Mouse (Mus musculus) kidney, embryonic 14.5 days (tissue): Measurements from ENCODE around the gene Tmem40. TPM values are rescaled to one million over a fixed set of nuclear protein-coding genes. Genes with fewer than 3 reads are reported as not detected.

Experiments
- ATAC-seq: fragments of 200-750 bp; cut with Nextera tagmentation; 2 replicates; pipeline ENCODE4 v1.8.0; 2017; ENCODE audit warnings: moderate number of reproducible peaks, mild to moderate bottlenecking, moderate TSS enrichment, moderate library complexity; ENCODE audit not compliant: low FRiP score, low TSS enrichment
- H3K27ac ChIP-seq: fragments of 300-500 bp; sonication (generic); 2 replicates; pipeline ENCODE4 v1.5.1; 2014; ENCODE audit warnings: low read depth, mild to moderate bottlenecking, low read length, moderate library complexity, mixed read lengths
- H3K27me3 ChIP-seq: fragments of 300-500 bp; sonication (generic); 2 replicates; pipeline ENCODE4 v1.6.1; 2014; ENCODE audit warnings: mild to moderate bottlenecking, low read length; ENCODE audit not compliant: control insufficient read depth, insufficient read depth
- H3K36me3 ChIP-seq: fragments of 300-500 bp; sonication (generic); 2 replicates; pipeline ENCODE4 v1.6.1; 2014; ENCODE audit warnings: low read length, mixed read lengths; ENCODE audit not compliant: control insufficient read depth, insufficient read depth
- H3K4me1 ChIP-seq: fragments of 300-500 bp; sonication (generic); 2 replicates; pipeline ENCODE4 v1.6.1; 2014; ENCODE audit warnings: low read length, mixed read lengths; ENCODE audit not compliant: control insufficient read depth, insufficient read depth
- H3K4me2 ChIP-seq: fragments of 300-500 bp; sonication (generic); replicated peaks from 2 replicates; pipeline ENCODE4 v1.6.1; 2014; ENCODE audit warnings: low read depth, mild to moderate bottlenecking, low read length
- H3K4me3 ChIP-seq: fragments of 300-500 bp; sonication (generic); 2 replicates; pipeline ENCODE4 v1.5.1; 2014; ENCODE audit warnings: mild to moderate bottlenecking, low read length
- H3K9ac ChIP-seq: fragments of 300-500 bp; sonication (generic); 2 replicates; pipeline ENCODE4 v1.6.1; 2014; ENCODE audit warnings: low read depth, mild to moderate bottlenecking, low read length, moderate library complexity
- H3K9me3 ChIP-seq: fragments of 300-500 bp; sonication (generic); 2 replicates; pipeline ENCODE4 v1.6.1; 2016; ENCODE audit warnings: low read length; ENCODE audit not compliant: control insufficient read depth
- WGBS: fragments of 180-500 bp; shearing (Covaris S2); extraction: QIAGEN DNeasy Blood & Tissue Kit; methylation state at CpG from one replicate; pipeline ENCODE4 v1.1.7; 2014; 5-methylcytosine and 5-hydroxymethylcytosine counted together
- polyA plus RNA-seq: library from polyadenylated mRNA; unstranded; fragments of >200 nt; fragmentation: Nextera tagmentation; extraction: Ambion mirVana; gene quantifications from 2 replicates; pipeline ENCODE4 v1.2.1, GENCODE M21; 2014

Tmem40 gene
- polyA plus RNA-seq, result 1.4 and 1.8 TPM in 2 replicates

DNA sequence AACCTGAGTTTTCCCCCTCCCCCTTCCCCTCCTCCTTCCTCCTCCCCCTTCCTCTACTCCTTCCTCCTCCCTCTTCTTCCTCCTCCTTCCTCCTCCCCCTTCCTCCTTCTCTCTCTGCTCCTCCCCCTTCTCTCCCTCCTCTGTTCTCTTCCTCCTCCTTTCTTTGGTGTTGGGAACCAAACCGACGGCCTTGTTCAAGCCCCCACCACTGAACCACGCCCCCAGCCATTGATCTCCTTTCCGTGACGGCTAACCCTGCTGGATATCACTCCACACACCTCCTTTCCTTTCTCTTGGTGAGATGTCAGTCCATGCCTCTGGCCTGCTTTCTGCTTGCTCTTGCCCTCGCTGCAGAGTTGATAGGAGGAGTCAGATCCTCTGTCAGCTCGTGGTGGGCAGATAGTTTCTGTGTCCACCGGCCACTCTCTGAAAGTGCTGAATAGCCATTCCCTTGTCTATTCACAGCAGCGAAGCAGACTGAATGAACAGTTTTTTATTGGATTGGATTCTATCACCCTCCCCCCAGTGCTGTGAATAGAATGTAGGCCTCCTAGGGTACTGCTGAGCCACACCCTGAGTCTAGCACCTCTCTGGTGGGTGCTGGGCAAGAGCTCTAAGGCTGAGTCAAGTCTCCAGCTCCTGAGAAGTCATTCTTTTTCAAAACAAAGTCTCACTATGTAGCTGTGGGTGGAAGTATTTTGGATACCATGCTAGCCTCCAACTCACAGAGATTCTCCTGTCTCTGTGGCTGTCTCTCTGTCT is at the start of gene Tmem40:
TSS of gene Tmem40 (minus strand) at position 416 of the 762 bp plus-strand sequence.
- Histone ChIP-seq H3K4me3 (no peak within 1 kb of the TSS), H3K4me1 (peaks cover 18% of the 10 kb centered on the region), H3K27me3 (no peaks in the 10 kb centered on the region), H3K9me3 (no peaks in the 10 kb centered on the region), H3K9ac (no peak within 1 kb of the TSS), H3K27ac (peak within 1 kb of the TSS; percentile 21), H3K36me3 (no peaks in the 10 kb centered on the region), H3K4me2 (peak within 1 kb of the TSS; percentile 28)
- peak; percentile 58 for ATAC-seq
- 3% methylated on average over 9 of the region's 9 CpGs for WGBS

DNA sequence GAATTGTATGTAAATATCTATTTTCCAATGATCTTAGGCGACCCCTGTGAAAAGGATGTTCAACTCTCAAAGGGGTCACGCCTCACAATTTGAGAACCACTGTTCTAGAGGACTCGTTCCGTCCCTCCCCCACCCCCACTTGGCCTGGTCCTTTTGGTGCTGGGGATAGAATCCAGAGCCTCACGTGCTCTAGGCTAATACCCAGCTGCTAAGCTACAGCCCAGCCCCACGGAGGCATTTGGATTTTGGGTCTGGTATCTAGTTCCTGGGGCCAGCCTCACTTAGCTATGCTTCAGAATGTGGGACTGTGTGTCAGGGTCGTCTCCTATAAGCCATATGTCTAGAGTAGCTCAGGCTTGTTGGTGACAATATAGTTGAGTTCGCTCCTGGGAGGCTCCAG is 49.4 kb upstream of the Tmem40 start:
- H3K36me3 ChIP-seq, result peaks cover 9% of the 10 kb centered on the region
- H3K4me1 ChIP-seq, result peaks cover 8% of the 10 kb centered on the region
- no peaks in the 10 kb centered on the region for H3K9me3 ChIP-seq
- WGBS, result 75% methylated on average over 8 of the region's 8 CpGs
- no peaks in the 10 kb centered on the region for H3K27me3 ChIP-seq
- H3K9ac ChIP-seq, result no peak overlapping the region
- no peak overlapping the region for H3K27ac ChIP-seq
- H3K4me3 ChIP-seq, result no peak overlapping the region
- no peak overlapping the region for H3K4me2 ChIP-seq
- ATAC-seq, result no peak

DNA sequence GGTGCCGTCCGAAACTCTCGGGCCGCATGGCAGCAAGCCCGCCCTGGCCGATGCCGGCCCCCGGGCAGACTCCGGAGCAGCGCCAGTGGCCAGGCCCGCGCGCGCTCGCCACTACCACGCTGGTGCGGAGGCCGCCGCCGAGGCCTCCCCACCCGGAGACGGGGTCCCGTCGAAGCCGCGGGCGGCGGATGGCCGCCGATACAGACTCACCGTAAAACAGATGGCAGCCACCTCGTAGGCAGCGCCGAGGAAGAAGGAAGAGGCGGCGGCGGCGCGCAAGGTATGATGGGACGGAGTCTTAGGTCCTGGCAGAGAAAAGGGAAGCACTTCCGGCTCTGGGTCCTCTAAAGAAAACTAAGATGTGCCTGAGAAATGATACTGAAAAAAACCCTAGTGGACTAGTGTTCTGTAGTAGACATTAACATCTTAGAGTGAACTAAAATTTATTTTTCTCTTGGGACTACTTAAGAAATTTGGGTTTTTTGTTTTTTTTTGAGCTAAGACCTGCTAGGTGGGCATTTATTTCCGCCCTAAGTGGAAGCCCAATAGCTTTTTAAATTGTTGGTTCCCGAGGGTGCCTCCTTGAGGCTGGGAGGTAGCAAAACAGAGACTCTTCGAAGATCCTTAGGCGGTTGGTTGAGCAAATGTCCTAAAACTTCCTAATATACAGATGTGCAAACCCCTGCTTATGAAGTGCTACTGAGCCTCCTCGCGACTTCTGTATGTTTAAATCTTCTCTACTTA is 46.5 kb upstream of the Tmem40 start, which contains the start of gene Rpl32:
TSS of gene Rpl32 (minus strand) at position 260 of the 744 bp plus-strand sequence.
- peak; percentile 81 for ATAC-seq
- Histone ChIP-seq H3K27ac (peak within 1 kb of the TSS; percentile 97), H3K4me3 (peak within 1 kb of the TSS; percentile 100), H3K9me3 (no peaks in the 10 kb centered on the region), H3K36me3 (peaks cover 38% of the 10 kb centered on the region), H3K27me3 (no peaks in the 10 kb centered on the region), H3K9ac (peak within 1 kb of the TSS; percentile 100), H3K4me1 (peaks cover 15% of the 10 kb centered on the region), H3K4me2 (peak within 1 kb of the TSS; percentile 90)
- under 1% methylated on average over 47 of the region's 47 CpGs for WGBS

DNA sequence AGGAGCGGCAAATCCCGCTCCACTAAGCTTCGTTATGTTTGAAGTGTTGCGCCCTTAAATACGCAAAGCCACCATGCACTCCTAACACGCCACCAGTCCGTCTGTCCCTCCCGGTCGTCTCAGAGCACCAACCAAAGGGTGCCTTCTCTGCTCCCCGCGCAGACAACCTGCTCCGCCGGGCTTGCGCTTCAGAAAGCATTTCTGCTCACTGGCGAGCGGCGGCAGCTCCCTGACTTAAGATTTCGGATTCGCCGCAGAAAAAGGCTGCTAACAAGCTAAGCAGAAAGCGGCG is 45.9 kb upstream of the Tmem40 start:
- Histone ChIP-seq H3K4me3 (peak overlapping the region; percentile 100), H3K27me3 (no peaks in the 10 kb centered on the region), H3K27ac (peak overlapping the region; percentile 97), H3K4me1 (peaks cover 15% of the 10 kb centered on the region), H3K9me3 (no peaks in the 10 kb centered on the region), H3K9ac (peak overlapping the region; percentile 100), H3K36me3 (peaks cover 40% of the 10 kb centered on the region), H3K4me2 (peak overlapping the region; percentile 90)
- under 1% methylated on average over 22 of the region's 22 CpGs for WGBS
- no peak for ATAC-seq

DNA sequence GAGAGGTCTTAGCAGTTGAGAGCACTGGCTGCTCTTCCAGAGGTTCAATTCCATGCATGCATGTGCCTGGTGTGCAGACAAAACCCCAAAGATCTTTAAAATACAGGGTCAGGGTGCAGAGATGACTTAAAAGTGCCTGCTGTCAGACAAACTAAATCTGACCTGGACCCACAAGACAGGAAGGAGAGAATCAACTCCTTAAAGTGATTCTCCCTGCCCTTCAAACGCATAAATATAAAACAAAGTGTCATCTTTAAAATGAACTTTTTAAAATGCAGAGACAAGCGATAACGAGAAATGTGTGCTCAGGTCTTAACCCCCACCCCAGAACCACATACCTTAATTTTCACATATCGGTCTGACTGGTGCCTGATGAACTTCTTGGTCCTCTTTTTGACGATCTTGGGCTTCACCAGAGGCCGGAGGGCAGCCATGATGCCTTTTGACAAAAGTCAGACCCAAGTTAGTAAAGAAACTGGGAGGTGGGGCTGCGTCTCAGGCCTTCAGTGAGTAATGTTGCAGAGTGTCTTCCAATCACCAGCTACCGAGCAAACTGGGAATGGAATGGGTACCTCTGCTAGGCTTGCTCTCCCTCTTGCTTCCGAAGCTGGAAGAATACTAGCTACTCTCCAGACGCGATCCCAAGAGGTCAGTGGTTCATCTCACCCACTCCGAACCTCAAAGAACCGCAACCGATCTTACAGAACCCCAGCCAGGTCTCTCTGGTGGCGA is 45.4 kb upstream of the Tmem40 start:
- Histone ChIP-seq H3K9ac (peak overlapping the region; percentile 100), H3K4me2 (peak overlapping the region; percentile 90), H3K27me3 (no peaks in the 10 kb centered on the region), H3K4me3 (peak overlapping the region; percentile 100), H3K4me1 (peaks cover 15% of the 10 kb centered on the region), H3K9me3 (no peaks in the 10 kb centered on the region), H3K27ac (peak overlapping the region; percentile 97), H3K36me3 (peaks cover 45% of the 10 kb centered on the region)
- no peak for ATAC-seq
- WGBS, result 1% methylated on average over 15 of the region's 15 CpGs

DNA sequence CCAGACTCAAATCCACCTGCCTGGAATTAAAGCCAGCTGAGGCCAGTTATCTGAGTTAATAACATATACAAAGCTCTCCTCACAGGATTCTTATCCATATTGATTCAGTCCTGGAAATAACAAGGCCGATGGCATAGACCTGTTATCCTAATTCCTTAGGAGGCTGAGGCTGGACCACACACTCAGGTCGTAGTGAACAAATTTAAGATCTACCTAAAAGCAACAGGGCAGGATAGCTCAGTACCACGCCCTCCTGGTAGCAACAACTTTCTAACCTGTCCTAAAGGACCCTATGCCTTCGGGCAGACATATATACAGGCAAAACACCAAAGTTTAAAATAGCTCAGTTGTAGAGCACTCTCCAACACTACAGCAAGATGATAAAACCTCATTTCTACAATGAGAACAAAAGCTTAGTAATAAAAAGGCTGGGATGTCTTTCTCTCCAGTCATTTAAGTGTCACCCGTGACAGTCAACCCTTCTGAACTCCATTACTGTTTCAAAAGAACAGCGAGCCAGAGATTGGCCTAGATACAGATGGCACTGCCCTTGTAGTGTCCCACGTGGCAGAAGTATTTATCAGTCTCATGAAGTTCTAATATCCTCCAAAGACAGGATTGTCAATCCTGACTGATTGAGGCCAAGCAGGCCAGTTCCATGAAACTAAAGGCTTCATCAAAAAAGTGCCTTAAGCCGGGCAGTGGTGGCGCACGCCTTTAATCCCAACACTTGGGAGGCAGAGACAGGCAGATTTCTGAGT is 42.4 kb upstream of the Tmem40 start:
- WGBS, result 68% methylated on average over 10 of the region's 10 CpGs
- no peaks in the 10 kb centered on the region for H3K27me3 ChIP-seq
- peaks cover 15% of the 10 kb centered on the region for H3K4me1 ChIP-seq
- no peak overlapping the region for H3K27ac ChIP-seq
- no peak overlapping the region for H3K4me3 ChIP-seq
- H3K36me3 ChIP-seq, result peaks cover 72% of the 10 kb centered on the region
- H3K9ac ChIP-seq, result no peak overlapping the region
- ATAC-seq, result no peak
- H3K9me3 ChIP-seq, result no peaks in the 10 kb centered on the region
- no peak overlapping the region for H3K4me2 ChIP-seq

DNA sequence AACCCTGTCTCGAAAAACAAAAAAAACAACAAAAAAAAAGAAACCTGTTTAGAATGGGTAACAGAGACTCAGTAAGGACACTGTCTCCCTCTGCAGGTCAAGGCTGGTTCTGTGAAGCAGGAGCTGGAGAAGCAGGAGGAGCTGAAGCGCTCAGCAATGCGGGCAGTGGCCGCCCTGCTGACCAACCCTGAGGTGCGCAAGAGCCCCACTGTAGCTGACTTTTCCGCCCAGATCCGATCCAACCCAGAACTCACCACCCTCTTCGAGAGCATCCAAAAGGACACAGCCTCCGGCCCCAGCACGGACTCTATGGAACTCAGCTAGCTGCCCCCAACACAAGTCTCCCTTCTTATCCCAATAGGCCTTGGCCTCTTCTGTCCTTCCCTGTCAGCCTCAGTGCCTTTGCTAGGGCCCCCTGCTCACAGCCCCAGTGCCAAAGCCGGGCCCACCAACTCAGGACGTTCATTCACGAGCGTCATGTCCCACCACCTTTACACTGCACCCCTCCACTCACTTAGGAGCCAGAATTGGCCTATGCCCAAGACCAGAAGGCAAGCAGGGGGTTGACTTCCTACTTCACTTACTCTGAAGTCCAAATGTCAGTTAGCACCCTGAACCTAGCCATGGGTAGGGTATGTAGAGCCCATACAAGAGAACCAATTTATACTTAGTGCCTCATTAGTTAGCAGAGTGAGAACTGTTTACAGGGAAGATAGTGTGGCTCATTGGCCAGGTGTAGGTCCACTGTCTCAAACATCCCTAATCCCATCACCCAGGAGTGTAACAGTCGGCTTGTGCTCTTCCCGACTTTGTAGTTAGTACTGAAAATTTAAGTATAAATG is 41.6 kb upstream of the Tmem40 start:
- H3K4me3 ChIP-seq, result no peak overlapping the region
- H3K4me1 ChIP-seq, result peaks cover 15% of the 10 kb centered on the region
- no peaks in the 10 kb centered on the region for H3K9me3 ChIP-seq
- peak; percentile 71 for ATAC-seq
- peaks cover 81% of the 10 kb centered on the region for H3K36me3 ChIP-seq
- no peaks in the 10 kb centered on the region for H3K27me3 ChIP-seq
- H3K9ac ChIP-seq, result no peak overlapping the region
- WGBS, result 42% methylated on average over 16 of the region's 16 CpGs
- no peak overlapping the region for H3K4me2 ChIP-seq
- peak overlapping the region; percentile 47; the same call in 1 of the 2 replicates for H3K27ac ChIP-seq

DNA sequence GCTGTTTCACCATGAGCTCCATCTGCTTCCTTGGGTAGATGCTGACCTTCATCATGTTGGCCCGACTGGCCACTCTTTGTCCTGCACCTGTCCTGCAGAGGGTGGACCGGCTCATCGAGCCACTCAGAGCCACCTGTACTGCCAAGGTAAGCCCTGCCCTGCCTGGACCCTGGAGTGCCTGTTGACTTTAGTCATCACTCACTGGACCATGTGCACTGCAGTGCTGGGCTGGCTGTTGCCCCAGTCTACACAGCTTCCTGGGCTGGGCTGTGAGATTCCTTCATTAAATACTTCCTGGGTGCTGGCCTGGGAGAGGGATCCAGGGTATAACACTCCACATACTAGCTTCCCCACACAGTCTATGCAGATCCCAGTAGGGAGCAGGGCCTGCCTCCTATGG is 39.6 kb upstream of the Tmem40 start:
- Histone ChIP-seq H3K4me1 (peaks cover 10% of the 10 kb centered on the region; the same call in 1 of the 2 replicates), H3K36me3 (peaks cover 93% of the 10 kb centered on the region), H3K27me3 (no peaks in the 10 kb centered on the region), H3K4me2 (no peak overlapping the region), H3K9ac (no peak overlapping the region), H3K9me3 (no peaks in the 10 kb centered on the region), H3K27ac (no peak overlapping the region), H3K4me3 (no peak overlapping the region)
- no peak for ATAC-seq
- WGBS, result 95% methylated on average over 3 of the region's 3 CpGs
